Mouse (Mus musculus): Measurements from ENCODE around the gene Nat8f2. TPM values are rescaled to one million over a fixed set of nuclear protein-coding genes. Genes with fewer than 3 reads are reported as not detected.

The Nat8f2 gene
- not detected in 2 replicates for polyA plus RNA-seq (2012; ENCODE audit: low replicate concordance)

DNA sequence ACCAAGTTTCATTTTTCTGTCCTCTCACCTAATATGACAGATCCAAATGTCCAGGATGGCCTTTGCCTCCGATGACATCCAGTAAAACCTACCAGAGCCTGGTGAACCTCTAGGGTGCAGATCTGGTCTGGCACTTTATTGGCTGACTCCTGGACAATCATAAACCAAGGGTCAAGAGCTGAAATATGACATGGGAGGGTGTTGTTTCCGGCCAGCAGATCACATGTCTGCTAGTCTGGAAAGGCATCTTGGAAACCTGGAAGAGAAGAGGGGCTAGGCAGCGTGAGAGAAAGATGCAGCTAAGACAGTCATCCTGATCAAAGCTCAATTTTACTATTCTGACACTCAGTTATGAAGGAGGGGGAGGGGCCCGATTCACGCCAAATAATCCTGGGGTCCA is at the start of gene Nat8f2:
Nat8f2 (minus strand) TSS at position 153 of the 400 bp plus-strand sequence.

DNA sequence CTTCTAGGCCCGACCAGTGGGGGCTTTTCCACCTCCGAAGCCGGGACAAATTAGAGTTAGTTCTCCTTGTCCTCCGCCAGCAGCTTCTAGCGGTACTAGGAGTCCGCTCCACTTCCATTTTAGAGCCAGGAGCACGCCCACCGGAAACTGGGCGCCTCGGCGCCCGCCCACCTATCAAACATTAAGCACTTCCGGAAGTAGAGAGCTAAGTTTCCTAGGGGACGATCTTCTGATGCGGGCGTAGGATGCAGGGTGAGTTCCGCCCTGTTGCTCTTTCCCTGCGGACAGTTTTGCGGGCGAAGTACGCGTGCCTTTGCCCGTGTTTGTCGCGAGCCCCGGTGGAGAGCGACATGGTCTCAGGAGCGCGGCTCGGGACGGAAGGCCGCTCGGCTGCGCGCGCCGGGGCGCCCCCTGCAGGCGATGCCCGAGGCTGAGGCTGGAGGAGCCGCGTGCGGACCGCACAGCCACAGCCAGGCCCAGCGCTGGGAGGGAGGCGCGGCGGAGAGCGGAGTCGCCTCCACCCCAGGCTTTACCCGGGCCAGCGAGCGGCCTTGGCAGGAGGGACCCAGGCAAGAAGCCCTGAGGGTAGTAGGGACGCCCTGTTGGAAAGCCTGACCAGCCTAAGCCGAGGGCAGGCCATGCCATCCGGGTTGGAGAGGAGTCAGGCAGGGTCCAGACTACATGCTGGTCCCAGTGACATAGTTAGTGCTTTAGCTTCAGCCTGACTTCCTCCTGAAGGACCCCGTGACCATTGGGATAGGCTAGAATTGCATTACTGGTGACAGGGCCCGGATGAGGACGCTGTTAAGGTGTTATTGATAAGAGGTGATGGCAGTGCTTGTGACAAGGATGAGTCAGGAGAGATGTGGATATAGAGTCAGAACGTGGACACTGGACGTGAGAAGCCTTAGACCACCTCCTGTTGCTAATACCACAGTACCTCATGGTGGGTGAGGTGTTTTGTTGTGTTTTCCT is 46.9 kb upstream of the Nat8f2 start, which contains the start of gene Nat8f1:
Nat8f1 (minus strand) TSS at position 149 of the 975 bp plus-strand sequence.

DNA sequence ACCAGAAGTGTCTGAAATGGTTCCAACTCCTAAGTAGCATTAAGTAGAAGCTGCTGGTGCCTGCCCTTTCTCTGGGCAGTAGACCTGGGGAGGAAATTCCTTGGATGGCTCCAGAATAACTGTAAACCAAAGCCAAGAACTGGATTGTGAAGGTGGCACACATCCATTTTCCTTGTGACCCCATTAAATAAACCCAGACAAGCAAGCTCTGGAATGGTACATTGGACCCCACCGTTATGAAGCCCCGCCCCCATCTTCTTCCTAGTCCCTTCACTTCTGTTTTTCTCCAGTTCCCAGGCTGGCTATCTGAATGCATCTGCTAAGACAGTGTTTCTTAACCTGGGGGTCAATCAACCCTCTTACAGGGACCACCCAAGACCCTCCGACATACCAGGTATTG is 42.6 kb upstream of the Nat8f2 start, which contains the start of gene Tprkb:
Tprkb (plus strand) TSS at position 279 of the 400 bp plus-strand sequence.

DNA sequence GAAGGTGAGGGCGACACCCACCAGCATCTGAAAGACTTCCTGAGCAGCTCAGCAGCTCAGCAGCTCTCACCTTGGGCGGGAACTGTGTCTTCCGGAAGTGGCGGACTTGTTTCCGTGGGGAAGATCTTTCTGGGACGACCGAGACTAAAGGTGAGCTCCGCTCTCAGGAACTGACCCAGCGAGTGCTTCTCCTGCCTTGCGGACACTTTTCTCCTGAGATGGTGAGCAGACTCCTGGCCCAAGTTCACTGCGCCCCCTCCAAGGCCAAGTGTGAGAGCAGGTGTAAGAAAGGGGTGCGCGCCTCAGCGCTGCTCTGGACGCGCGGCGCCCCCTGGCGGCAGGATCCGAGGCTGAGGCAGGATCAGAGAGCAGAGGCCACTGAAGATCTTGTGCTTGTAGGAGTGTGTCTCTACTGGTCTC is 35.7 kb upstream of the Nat8f2 start, which contains the start of gene Nat8f4:
Nat8f4 (minus strand) TSS at position 243 of the 420 bp plus-strand sequence.

DNA sequence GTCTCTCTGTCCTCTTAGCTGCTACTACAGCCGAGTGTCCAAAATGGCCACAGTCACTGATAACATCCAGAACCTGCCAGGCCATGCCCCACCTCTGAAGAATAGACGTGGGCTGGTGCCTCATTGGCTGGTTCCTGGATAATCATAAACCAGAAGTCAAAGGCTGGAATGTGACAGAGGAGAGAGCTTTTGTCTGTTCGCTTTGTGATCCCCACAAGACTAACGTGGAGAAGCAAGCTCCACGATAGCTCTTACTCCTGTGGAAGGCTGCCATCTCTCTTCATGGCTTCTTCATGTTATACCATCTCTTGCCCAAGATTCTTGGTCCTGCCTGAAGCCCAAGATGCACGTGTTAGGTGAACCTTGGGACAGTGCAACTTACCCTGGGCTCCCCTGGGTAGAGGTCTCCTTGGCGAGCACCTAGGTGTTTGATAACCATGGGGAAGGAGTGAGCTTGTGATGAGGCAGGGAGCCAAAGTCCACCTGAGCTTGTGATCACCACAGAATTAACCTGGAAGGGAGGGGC is 37.1 kb downstream of the Nat8f2 start, which contains the start of gene Nat8:
Nat8 (minus strand) TSS at position 287 of the 526 bp plus-strand sequence.

DNA sequence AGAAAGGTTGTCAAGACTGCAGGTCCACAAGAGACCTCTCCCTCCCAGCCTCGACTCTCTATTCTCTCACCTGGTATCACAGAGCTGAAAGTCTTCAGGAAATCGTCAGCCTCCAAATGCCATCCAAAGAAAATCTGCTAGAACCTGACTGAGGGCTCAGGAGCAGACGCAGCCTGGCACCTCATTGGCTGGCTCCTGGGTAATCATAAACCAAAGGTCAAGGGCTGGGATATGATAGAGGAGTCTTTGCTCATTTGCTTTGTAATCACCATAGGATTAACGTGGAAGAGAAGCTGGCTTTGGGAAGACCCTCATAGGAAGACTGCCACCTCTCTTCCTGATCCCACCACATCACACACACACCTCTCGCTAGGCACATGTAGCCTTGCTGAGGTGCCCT is 48.1 kb downstream of the Nat8f2 start, which contains the start of the genes Nat8f6 and Nat8f5:
Nat8f6 (minus strand) TSS at position 118 of the 400 bp plus-strand sequence.
Nat8f5 (minus strand) TSS at position 136 of the 400 bp plus-strand sequence.

Other genes starting within 250 kb of the Nat8f2 start
- gene Nat8f7, start 156.0 kb downstream of the Nat8f2 start, polyA plus RNA-seq (2012; ENCODE audit: low replicate concordance), result not detected in 2 replicates
- not detected in 2 replicates for gene Nat8f3, start 103.4 kb downstream of the Nat8f2 start, polyA plus RNA-seq (2012; ENCODE audit: low replicate concordance)
- gene Nat8f6, start 48.2 kb downstream of the Nat8f2 start, polyA plus RNA-seq (2012; ENCODE audit: low replicate concordance), result not detected in 2 replicates
- not detected in 2 replicates for gene Nat8f5, start 48.2 kb downstream of the Nat8f2 start, polyA plus RNA-seq (2012; ENCODE audit: low replicate concordance)
- gene Nat8, start 37.1 kb downstream of the Nat8f2 start, polyA plus RNA-seq (2012; ENCODE audit: low replicate concordance), result not detected in 2 replicates
- 0.14 TPM in 1 of 2 replicates, not detected in the other for gene Nat8f4, start 35.7 kb upstream of the Nat8f2 start, polyA plus RNA-seq (2012; ENCODE audit: low replicate concordance)
- gene Tprkb, start 42.7 kb upstream of the Nat8f2 start, polyA plus RNA-seq (2012; ENCODE audit: low replicate concordance), result 4.3 and 7.6 TPM in 2 replicates
- gene Nat8f1, start 46.5 kb upstream of the Nat8f2 start, polyA plus RNA-seq (2012; ENCODE audit: low replicate concordance), result 1.5 TPM in 1 of 2 replicates, not detected in the other
- 18.3 and 66.5 TPM in 2 replicates for gene Dusp11, start 92.5 kb upstream of the Nat8f2 start, polyA plus RNA-seq (2012; ENCODE audit: low replicate concordance)
- gene Figla, start 147.0 kb upstream of the Nat8f2 start, polyA plus RNA-seq (2012; ENCODE audit: low replicate concordance), result not detected in 2 replicates
- gene Add2, start 159.5 kb upstream of the Nat8f2 start, polyA plus RNA-seq (2012; ENCODE audit: low replicate concordance), result 163 and 253 TPM in 2 replicates